Mouse (Mus musculus): ENCODE results near the gene H2-Ob. TPM values are rescaled to one million over a fixed set of nuclear protein-coding genes. Genes with fewer than 3 reads are reported as not detected.
"Not testable (repeated sequence)": the region's sequence is repeated elsewhere in the genome, so short reads cannot be mapped to it uniquely, and the experiment has no call there.

The H2-Ob gene
- total RNA-seq, 2 experiments from 2014 or later: 3.7 to 13.1 TPM

DNA sequence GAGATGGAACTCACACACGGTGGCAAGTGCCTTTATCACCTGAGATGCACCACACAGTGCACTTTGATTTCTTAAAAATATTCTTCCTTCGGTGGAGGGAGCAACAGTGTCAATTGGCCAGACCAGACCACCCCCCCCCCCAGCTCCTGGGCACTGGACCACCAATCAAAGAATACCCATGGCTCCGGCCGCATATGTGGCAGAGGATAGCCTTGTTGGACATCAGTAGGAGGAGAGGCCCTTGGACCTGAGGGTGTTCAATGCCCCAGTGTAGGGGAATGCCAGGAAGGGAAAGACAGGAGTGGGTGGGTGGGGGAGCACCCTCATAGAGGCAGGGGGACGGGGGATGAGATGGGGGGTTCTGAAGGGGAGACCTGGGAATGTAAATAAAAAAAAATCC lies 32.0 kb upstream of the H2-Ob start:
- no peak for ATAC-seq (replicated peaks; ENCODE audit: poor library complexity)

DNA sequence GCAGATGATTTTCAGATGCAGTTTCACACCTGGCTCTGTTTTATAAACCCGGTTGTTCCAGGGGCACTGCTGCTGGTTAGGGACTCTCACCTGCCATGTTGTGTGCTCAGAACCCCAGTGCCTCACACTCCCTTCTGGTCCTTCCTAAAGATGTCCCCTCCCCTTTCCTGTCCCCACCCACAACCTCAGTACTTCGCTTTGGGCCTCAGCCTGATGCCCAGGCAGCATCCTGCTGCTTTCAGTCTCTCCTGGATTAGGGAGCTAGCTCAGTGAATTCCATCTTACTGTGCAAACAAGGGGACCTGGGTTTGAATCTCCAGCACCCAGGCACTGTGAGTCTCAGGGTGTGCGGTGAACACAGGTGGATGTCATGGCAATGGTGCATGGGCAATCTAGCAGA lies 31.2 kb upstream of the H2-Ob start:
- no peak for ATAC-seq (replicated peaks; ENCODE audit: poor library complexity)

DNA sequence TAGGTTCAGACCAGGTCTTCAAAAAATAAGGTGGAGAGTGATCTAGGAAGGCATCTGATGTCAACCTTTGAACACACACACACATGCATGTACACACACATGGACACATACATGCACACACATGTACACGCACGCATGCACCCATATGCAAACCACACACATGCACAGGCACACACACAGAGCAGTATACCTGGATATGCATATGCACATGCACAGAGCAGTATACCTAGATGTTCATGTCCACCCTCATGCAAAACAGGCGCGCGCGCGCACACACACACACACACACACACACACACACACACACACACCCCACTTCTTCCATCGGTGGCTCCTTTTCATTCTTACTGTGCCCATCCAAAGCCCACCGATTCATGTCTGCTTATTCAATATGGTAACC lies 30.8 kb upstream of the H2-Ob start:
- no peak for ATAC-seq (replicated peaks; ENCODE audit: poor library complexity)

DNA sequence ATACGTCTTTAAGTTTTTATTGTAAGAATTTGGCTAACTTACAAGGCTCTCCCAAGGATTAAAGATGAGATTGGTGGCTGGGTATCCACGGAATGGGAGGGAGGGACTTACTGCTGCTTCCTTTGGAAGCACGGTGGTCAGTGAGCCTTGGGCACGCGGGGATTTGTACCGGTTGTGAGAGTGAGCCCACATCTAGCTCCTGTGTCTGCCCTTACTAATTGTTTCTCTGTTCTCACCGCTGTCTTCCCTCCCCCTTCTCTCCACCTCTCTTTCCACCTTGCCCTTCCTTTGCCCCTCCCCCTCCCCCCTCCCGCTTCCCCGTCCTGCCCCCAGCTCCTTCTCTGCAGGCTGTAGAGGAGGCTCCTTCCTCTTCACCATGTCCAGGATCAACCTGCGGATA lies 30.3 kb upstream of the H2-Ob start:
- no peak for ATAC-seq (replicated peaks; ENCODE audit: poor library complexity)

DNA sequence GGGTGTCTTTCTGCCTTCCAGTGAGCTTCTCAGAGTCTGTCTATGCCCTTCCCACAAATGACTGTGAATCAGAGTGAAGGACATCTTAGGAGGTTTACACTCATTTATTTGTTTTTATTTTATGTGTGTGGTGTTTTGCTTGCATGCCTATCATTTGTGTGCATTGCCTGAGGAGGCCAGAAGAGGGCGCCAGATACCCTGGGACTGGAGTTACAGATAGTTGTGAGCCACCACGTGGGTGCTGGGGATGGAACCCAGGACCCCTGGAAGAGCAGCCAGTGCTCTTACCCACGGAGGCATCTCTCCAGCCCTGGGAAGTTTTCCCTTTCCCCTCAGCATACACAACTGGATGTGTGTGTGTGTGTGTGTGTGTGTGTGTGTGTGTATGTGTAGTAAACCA lies 29.0 kb upstream of the H2-Ob start:
- ATAC-seq (replicated peaks; ENCODE audit: poor library complexity): no peak

DNA sequence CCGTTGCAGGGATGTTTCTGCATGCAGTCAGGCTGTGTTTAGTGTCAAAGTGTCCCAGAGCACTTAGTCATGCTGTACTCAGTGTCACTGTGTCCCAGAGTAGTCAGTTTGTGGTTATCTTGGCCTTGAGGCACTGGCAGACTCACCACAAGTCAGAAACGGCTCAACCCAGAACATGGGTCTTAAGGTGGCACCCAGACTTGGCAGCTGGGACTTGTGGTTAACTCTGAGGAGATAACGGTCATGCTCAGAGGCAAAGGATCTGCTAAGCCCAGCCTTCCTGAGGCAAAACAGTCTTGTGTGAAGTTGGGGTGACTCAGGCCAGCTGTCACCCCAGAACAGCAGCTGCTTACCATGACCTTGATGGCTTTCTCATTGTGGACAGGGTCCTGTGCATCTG lies 28.1 kb upstream of the H2-Ob start:
- peak; percentile 88 for ATAC-seq (replicated peaks; ENCODE audit: poor library complexity)

DNA sequence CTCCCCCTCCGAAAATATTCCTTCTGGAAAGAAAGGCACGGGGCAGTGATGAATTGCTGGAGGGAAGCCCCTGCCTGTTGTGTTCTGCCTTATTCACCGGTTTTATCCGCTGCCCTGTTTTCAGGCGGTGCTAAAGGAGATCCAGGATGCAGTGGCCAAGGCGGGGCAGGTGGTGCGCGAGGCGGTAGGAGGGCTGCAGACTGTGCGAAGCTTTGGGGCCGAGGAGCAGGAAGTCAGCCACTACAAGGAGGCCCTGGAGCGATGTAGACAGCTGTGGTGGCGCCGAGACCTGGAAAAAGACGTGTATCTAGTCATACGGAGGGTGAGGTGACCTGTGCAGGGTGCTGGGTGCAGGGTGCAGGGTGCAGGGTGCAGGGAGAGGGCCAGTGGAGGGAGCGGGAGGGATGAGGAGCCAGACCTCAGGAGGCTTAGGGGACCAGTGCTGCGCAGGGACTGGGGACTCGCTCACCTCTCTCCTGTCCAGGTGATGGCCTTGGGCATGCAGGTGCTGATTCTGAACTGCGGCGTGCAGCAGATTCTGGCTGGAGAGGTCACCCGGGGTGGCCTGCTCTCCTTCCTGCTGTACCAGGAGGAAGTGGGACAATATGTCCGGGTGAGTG lies 26.8 kb upstream of the H2-Ob start:
- ATAC-seq (replicated peaks; ENCODE audit: poor library complexity): no peak

DNA sequence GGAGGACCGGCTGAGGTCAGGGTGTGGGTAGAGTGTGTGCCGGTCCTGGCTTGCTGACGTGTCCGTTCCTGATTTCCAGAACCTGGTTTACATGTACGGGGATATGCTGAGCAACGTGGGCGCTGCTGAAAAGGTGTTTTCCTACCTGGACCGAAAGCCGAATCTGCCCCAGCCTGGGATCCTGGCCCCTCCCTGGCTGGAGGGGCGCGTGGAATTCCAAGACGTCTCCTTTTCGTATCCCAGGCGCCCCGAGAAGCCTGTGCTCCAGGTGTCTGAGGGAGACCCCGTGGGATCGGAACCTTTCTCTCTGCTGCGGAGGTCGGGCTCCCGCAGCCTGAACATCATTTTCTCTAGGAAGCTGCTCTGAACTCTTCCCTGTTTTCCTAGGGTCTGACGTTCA lies 24.8 kb upstream of the H2-Ob start:
- ATAC-seq (replicated peaks; ENCODE audit: poor library complexity): no peak

DNA sequence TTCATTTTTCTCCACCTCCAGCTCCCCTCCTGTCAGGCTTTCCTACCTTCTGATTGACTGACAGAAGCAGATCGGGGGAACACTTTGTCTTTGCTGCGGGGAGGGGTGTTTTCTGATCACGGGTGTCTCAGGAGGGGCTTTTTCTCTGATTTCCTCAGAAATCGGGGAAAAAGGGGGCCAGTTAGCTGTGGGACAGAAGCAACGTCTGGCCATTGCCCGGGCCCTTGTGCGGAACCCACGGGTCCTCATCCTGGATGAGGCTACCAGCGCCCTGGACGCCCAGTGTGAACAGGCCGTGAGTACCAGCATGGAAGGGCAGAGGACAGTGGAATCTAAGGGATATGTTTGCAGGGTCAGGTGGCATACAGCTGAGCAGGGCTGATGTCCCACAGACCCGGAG lies 23.5 kb upstream of the H2-Ob start:
- no peak for ATAC-seq (replicated peaks; ENCODE audit: poor library complexity)

DNA sequence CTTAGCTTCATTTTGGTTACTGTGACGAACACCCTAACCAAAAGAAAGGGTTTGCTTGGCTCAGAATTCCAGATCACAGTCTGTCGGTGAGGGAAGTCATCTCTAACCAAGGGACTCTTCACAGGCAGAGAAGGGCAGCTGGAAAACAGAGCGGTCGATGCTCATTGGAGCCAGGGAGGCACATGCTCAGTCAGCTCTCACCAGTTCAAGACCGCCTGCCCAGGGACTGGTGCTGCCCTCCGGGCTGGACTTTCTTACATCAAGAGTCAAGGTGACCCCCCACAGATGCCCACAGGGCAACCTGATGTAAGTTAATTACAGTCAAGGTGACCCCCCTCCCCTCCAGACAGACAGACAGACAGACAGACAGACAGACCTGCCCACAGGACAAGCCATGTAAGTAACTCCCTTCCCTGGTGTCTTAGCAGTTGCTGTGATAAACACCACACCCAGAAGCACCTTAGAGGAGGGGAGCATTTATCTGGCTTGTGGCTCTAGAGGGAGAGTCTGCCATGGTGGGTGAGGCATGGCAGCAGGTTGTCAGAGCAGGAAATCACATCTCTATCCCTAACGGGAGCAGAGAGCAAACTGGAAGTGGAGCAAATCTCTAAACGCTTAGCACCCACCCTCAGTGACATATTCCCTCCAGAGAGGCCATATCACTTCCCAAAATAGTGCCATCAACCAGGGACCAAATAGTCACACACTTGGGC lies 21.3 kb upstream of the H2-Ob start:
- peak; percentile 52 for ATAC-seq (replicated peaks; ENCODE audit: poor library complexity)

DNA sequence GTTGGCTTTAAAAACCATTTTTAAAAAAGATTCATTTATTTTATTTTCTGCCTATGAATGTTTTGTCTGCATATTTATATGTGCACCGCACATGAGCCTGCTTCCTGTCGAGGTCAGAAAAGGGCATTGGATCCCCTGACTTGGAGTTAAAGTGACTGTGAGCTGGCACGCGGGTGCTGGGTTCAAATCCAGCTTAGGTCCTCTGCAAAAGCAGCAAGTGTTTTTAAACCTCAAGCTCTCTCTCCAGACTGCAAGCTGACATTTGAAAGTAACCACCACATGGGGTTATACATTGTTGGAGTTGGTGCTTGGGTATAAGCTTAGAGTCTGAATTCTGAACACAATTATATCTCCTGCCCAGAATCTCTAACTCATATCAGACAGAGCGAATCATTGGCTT lies 20.7 kb upstream of the H2-Ob start:
- ATAC-seq (replicated peaks; ENCODE audit: poor library complexity): no peak

DNA sequence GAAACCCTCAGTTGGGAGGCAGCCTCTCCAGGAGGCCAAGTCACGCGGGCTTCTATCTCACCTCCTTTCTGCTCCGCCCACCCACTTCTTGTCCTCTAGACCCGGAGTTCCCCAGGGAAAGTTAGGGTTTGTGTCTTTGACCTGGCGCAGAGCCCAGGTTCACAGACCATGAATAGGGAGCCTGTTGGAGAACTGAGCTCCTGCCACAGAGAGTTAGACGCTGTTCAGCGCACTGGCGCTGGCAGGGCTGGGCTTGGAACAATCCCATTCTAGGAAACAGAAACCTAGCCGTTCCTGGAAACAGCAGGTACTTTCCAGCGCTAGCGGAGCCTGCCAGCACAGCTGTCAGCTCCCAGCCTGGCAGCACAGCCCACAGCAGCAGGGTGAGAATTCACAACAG lies 20.0 kb upstream of the H2-Ob start:
- peak; percentile 39; the same call in 1 of the 2 replicates for ATAC-seq (replicated peaks; ENCODE audit: poor library complexity)

DNA sequence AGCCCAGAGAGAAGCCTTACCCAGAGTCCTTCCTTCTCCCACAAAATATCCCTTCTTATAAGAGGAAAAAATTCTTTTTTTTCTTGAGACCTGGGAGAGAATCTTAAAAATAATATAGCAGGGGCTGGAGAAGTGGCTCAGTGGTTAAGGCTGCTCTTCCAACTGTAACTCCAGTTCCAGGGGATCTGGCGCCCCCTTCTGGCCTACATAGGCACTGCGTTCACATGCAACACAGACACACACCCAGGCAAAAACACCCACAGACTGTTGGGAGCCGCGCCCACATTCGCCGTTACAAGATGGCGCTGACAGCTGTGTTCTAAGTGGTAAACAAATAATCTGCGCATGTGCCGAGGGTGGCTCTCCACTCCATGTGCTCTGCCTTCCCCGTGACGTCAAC lies 19.6 kb upstream of the H2-Ob start:
- peak; percentile 46; the same call in 1 of the 2 replicates for ATAC-seq (replicated peaks; ENCODE audit: poor library complexity)

DNA sequence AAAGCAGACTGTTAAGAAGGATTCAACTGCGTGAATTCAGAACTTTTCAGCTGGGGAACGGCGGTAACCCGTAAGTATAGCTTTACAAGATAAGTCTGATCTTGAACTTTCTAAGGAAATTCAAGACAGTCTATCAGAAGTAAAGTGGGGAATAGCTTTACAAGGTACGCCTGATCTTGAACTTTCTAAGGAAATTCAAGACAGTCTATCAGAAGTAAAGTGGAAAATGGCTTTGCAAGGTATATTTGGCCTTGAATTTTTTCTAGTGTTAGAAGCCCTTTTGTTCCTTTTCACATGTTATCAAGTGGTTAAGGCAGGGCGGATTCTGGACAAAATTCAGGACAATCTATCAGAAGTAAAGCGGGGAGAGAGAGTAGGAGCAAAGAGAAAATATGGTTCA lies 18.9 kb upstream of the H2-Ob start:
- ATAC-seq (replicated peaks; ENCODE audit: poor library complexity): not testable (repeated sequence)

DNA sequence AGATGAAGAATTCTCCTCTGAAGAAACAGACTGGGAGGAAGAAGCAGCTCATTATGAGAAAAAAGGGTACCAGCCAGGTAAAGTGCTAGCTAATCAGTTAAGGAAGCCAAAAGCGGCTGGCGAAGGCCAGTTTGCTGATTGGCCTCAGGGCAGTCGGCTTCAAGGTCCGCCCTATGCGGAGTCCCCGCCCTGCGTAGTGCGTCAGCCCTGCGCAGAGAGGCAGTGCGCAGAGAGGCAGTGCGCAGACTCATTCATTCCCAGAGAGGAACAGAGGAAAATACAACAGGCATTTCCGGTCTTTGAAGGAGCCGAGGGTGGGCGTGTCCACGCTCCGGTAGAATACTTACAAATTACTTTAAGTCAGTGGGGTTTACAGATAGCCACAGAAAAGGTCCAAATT lies 18.3 kb upstream of the H2-Ob start:
- not testable (repeated sequence) for ATAC-seq (replicated peaks; ENCODE audit: poor library complexity)

DNA sequence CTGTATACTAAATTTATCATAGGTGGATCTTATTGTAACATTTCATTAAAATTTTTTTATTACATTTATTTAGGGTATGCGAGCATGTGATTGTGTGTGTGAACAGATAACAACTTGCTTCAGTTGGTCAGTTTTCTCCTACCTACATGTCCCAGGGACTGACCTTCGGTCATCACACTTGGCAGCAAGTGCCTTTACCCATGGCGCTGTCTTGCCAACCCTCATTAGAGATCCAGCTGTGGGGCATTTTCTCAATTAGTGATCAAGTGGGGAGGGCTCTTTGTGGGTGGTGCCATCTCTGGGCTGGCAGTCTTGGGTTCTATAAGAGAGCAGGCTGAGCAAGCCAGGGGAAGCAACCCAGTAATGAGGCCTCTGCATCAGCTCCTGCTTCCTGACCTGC lies 13.9 kb upstream of the H2-Ob start:
- ATAC-seq (replicated peaks; ENCODE audit: poor library complexity): no peak

DNA sequence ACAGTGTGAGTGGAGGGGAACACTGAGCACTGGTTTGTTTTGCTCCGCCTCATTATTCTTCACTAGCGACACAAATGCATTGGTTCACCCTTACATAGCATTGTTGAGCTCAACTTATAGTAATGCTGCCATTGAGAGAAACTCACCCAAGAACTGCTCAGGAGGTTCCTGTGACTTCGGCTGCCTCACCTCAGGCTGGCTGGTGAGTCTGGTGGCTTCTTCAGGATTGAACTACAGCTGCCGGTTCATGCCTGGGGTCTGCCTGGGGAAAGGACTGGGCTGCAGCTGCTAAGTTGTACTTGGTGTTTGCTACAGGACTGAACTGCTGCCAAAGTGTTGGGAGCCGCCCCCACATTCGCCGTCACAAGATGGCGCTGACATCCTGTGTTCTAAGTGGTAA lies 13.3 kb upstream of the H2-Ob start:
- no peak for ATAC-seq (replicated peaks; ENCODE audit: poor library complexity)

DNA sequence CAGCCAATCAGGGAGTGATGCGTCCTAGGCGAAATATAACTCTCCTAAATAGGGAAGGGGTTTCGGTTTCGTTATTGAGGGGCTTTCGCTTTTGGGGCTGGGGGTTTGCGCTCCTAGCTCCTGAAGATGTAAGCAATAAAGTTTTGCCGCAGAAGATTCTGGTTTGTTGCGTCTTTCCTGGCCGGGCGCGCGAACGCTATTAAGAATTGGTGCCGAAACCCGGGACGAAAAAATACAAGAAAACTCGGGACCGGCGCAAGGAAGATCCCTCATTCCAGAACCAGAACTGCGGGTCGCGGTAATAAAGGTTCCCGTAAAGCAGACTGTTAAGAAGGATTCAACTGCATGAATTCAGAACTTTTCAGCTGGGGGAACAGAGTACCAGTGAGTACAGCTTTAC lies 12.8 kb upstream of the H2-Ob start:
- ATAC-seq (replicated peaks; ENCODE audit: poor library complexity): not testable (repeated sequence)

DNA sequence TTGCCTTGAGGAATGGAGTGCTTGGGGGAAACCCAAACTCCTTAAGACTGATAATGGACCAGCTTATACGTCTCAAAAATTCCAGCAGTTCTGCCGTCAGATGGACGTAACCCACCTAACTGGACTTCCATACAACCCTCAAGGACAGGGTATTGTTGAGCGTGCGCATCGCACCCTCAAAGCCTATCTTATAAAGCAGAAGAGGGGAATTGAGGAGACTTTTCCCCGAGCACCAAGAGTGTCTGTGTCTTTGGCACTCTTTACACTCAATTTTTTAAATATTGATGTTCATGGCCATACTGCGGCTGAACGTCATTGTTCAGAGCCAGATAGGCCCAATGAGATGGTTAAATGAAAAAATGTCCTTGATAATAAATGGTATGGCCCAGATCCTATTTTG lies 7.7 kb upstream of the H2-Ob start:
- not testable (repeated sequence) for ATAC-seq (replicated peaks; ENCODE audit: poor library complexity)

DNA sequence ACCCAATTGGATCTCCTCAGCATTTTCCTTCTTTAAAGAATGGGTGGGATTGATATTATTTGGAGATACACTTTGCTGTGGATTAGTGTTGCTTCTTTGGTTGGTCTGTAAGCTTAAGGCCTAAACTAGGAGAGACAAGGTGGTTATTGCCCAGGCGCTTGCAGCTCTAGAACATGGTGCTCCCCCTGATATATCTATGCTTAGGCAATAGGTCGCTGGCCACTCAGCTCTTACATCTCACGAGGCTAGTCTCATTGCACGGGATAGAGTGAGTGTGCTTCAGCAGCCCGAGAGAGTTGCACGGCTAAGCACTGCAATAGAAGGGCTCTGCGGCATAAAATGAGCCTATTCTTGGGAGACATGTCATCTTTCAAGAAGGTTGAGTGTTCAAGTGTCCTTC lies 6.7 kb upstream of the H2-Ob start:
- not testable (repeated sequence) for ATAC-seq (replicated peaks; ENCODE audit: poor library complexity)

DNA sequence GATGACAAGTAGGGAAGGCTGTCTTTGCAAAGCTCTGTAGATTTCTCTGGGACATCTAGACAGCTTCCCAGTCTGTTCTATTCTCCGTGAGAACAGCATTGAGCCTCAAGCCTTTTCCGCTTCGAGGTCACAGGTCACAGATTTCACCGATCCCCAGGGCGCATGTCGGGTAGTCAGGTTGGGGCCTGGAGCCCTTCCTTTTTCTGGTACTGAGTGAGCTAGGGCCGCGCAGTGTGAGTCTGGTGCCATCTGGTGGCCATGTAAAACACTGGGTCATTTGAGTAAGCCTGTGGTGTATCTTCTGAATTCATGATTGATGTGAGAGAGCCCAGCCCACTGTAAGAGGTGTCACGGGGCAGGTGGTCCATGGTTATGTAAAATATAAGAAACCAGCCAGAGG lies 3.8 kb upstream of the H2-Ob start:
- ATAC-seq (replicated peaks; ENCODE audit: poor library complexity): peak; percentile 97

DNA sequence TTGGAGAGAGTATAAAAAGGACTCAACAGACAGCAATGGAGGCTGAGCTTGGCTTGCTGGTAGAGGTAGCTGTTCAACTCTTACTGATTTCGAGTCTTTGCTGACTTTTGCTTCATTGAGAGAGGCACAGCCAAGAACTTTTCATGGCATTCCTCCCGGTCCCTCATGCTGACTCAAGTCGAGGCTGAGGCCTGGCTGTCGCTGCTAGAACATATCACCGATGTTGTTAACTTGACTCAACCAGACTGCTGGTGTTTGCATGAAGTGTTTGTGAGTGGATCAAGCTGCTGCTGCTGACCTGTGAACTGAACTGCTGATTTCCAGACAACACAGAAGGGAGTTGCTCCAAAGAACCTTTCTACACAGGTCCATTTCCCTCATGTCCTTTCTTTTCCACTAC lies 2.0 kb upstream of the H2-Ob start:
- ATAC-seq (replicated peaks; ENCODE audit: poor library complexity): no peak

DNA sequence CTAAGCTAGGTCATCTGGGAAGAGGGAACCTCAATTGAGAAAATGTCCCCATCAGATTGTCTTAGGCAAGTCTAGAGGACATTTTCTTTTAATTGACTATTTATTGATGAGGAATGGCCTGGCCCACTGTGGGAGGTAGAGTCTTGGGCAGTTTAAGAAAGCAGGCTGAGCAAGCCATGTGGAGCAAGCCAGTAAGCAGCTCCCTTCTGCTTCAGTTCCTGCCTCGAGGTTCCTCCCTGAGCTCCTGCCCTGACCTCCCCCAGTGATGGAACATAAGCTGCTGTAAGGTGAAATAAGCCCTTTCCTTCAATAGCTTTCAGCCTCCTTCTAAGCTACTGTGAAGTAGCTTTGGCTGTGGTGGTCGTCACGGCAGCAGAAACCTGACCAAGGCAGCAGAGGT lies 962 bp upstream of the H2-Ob start:
- no peak for ATAC-seq (replicated peaks; ENCODE audit: poor library complexity)
